Mouse (Mus musculus) heart, embryonic 11.5 days (tissue): Measurements from ENCODE around the gene Lrrc36. TPM values are rescaled to one million over a fixed set of nuclear protein-coding genes. Genes with fewer than 3 reads are reported as not detected.

Experiments
- ATAC-seq: fragments of 200-750 bp; cut with Nextera tagmentation; replicated peaks from 2 replicates; pipeline ENCODE4 v1.8.0; 2017; ENCODE audit warnings: moderate library complexity; ENCODE audit not compliant: insufficient number of reproducible peaks, low FRiP score, low TSS enrichment
- H3K27ac ChIP-seq: fragments of 300-500 bp; sonication (generic); 2 replicates; pipeline ENCODE4 v1.5.1; 2014; ENCODE audit warnings: mild to moderate bottlenecking, low read depth, low read length
- H3K27me3 ChIP-seq: fragments of 300-500 bp; sonication (generic); 2 replicates; pipeline ENCODE4 v1.6.1; 2014; ENCODE audit warnings: mild to moderate bottlenecking, low read length, mixed read lengths; ENCODE audit not compliant: control insufficient read depth, insufficient read depth
- H3K36me3 ChIP-seq: fragments of 300-500 bp; sonication (generic); 2 replicates; pipeline ENCODE4 v1.6.1; 2014; ENCODE audit warnings: mild to moderate bottlenecking, low read length, moderate library complexity, mixed read lengths; ENCODE audit not compliant: control insufficient read depth, insufficient read depth
- H3K4me1 ChIP-seq: fragments of 300-500 bp; sonication (generic); 2 replicates; pipeline ENCODE4 v1.6.1; 2014; ENCODE audit warnings: low read length; ENCODE audit not compliant: control insufficient read depth, insufficient read depth
- H3K4me2 ChIP-seq: fragments of 300-500 bp; sonication (generic); 2 replicates; pipeline ENCODE4 v1.6.1; 2014; ENCODE audit warnings: mild to moderate bottlenecking, moderate library complexity
- H3K4me3 ChIP-seq: fragments of 300-500 bp; sonication (generic); 2 replicates; pipeline ENCODE4 v1.5.1; 2014; ENCODE audit warnings: low read depth, low read length
- H3K9ac ChIP-seq: fragments of 300-500 bp; sonication (generic); 2 replicates; pipeline ENCODE4 v1.6.1; 2014; ENCODE audit warnings: mild to moderate bottlenecking, low read depth, low read length, moderate library complexity
- H3K9me3 ChIP-seq: fragments of 300-500 bp; sonication (generic); replicated peaks from 2 replicates; pipeline ENCODE4 v1.6.1; 2016; ENCODE audit warnings: low read length; ENCODE audit not compliant: control insufficient read depth
- WGBS: fragments of 180-500 bp; shearing (Covaris S2); extraction: QIAGEN DNeasy Blood & Tissue Kit; methylation state at CpG from one replicate; pipeline ENCODE4 v1.1.7; 2014; ENCODE audit not compliant: insufficient replicate concordance; 5-methylcytosine and 5-hydroxymethylcytosine counted together
- polyA plus RNA-seq: library from polyadenylated mRNA; unstranded; fragments of >200 nt; fragmentation: Nextera tagmentation; extraction: Ambion mirVana; gene quantifications from 2 replicates; pipeline ENCODE4 v1.2.1, GENCODE M21; 2014

Gene Lrrc36
- polyA plus RNA-seq, 1 experiment from 2014 or later, result not detected

- peaks cover 5% of the 10 kb centered on the region; the same call in 1 of the 2 replicates for H3K27me3 ChIP-seq
- 71% methylated on average over 6 of the region's 6 CpGs for WGBS
- H3K4me3 ChIP-seq, result no peak overlapping the region
- no peak overlapping the region for H3K9ac ChIP-seq
- no peaks in the 10 kb centered on the region for H3K9me3 ChIP-seq
- peaks cover 7% of the 10 kb centered on the region for H3K4me1 ChIP-seq
- H3K36me3 ChIP-seq, result no peaks in the 10 kb centered on the region
- ATAC-seq, result no peak
- H3K27ac ChIP-seq, result no peak overlapping the region
- H3K4me2 ChIP-seq, result no peak overlapping the region
Observed at GRCm38 (mm10) chr8:105389096-105389495, 24.3 kb upstream of the Lrrc36 start.

DNA sequence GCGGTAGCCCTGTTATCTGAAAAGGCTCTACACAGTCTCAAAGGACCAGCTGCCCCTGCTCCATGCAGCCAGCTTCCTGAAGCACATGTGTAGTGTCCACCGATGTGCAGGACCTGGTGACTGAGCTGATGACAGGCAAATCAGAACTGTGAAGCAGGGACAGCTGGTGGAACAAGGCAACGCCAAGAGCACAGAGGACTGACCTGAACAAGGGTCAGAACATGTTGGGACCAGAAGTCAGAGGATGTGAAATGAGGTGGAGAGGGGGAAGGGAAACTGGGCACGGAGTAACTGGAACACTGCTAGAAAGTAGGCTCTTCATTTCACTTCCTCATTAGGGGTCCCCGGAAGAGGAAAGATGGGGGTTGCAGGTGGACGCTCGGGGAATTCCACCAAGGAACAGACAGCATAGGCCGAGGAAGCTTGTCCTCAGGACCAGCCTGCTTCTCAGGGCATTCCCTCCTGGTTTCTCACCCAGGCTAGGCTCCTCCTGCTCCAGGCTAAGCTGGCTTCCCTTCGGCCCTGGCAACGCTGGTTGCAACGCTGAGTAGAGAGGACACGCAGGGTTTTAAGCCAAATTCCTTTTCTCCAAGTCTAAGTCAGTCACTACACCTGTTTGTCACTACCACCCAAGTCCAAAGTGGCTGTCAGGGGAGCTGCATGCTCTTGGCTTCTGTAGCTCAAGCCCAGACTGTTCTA lies 20.1 kb upstream of the Lrrc36 start:
- 70% methylated on average over 12 of the region's 12 CpGs for WGBS
- Histone ChIP-seq H3K9ac (no peak overlapping the region), H3K9me3 (no peaks in the 10 kb centered on the region), H3K36me3 (no peaks in the 10 kb centered on the region), H3K4me3 (no peak overlapping the region), H3K4me2 (no peak overlapping the region), H3K27me3 (peaks cover 12% of the 10 kb centered on the region), H3K4me1 (no peaks in the 10 kb centered on the region; the same call in 1 of the 2 replicates), H3K27ac (no peak overlapping the region)
- peak; percentile 46 for ATAC-seq

DNA sequence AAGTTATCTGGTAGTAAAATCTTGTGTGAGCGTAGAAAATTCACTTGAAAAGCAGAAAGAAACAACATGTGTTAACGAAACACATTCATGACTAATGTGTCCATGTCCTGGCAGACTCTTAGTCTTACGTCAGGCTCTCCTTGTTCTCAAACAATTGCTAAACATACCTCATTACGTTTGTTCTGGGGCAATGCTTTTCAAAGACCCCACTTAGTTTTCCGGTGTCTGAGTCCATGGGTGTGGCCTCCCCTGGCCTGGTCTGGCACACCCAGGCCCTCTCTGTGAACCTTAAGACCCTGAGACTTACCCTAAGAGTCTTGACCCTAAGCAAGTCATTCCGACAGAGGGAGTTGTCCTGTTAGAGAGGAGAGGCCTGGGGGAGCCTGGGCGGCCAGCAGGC lies 19.5 kb upstream of the Lrrc36 start:
- no peak overlapping the region for H3K27ac ChIP-seq
- WGBS, result 71% methylated on average over 7 of the region's 7 CpGs
- H3K36me3 ChIP-seq, result no peaks in the 10 kb centered on the region
- no peak overlapping the region for H3K9ac ChIP-seq
- ATAC-seq, result no peak
- H3K4me3 ChIP-seq, result no peak overlapping the region
- no peaks in the 10 kb centered on the region for H3K9me3 ChIP-seq
- H3K4me1 ChIP-seq, result no peaks in the 10 kb centered on the region; the same call in 1 of the 2 replicates
- peaks cover 12% of the 10 kb centered on the region for H3K27me3 ChIP-seq
- no peak overlapping the region for H3K4me2 ChIP-seq

GRCm38 (mm10) chr8:105397747-105398146 lies 15.6 kb upstream of the Lrrc36 start:
- peaks cover 7% of the 10 kb centered on the region for H3K27me3 ChIP-seq
- no peak overlapping the region for H3K27ac ChIP-seq
- no peaks in the 10 kb centered on the region for H3K9me3 ChIP-seq
- H3K4me3 ChIP-seq, result no peak overlapping the region
- H3K4me2 ChIP-seq, result no peak overlapping the region
- 36% methylated on average over 3 of the region's 3 CpGs for WGBS
- ATAC-seq, result no peak
- no peaks in the 10 kb centered on the region for H3K4me1 ChIP-seq
- no peaks in the 10 kb centered on the region for H3K36me3 ChIP-seq
- H3K9ac ChIP-seq, result no peak overlapping the region

- WGBS, result 75% methylated on average over 5 of the region's 5 CpGs
- no peak overlapping the region for H3K4me3 ChIP-seq
- no peaks in the 10 kb centered on the region for H3K4me1 ChIP-seq
- no peaks in the 10 kb centered on the region for H3K36me3 ChIP-seq
- ATAC-seq, result no peak
- H3K9ac ChIP-seq, result no peak overlapping the region
- H3K27me3 ChIP-seq, result peaks cover 3% of the 10 kb centered on the region
- H3K4me2 ChIP-seq, result no peak overlapping the region
- no peak overlapping the region for H3K27ac ChIP-seq
- H3K9me3 ChIP-seq, result no peaks in the 10 kb centered on the region
Observed at GRCm38 (mm10) chr8:105400016-105400415, 13.4 kb upstream of the Lrrc36 start.

GRCm38 (mm10) chr8:105403467-105403866 lies 9.9 kb upstream of the Lrrc36 start:
- ATAC-seq, result no peak
- no peak overlapping the region for H3K4me3 ChIP-seq
- 85% methylated on average over 8 of the region's 8 CpGs for WGBS
- no peak overlapping the region for H3K27ac ChIP-seq
- H3K36me3 ChIP-seq, result no peaks in the 10 kb centered on the region
- H3K9ac ChIP-seq, result no peak overlapping the region
- no peaks in the 10 kb centered on the region for H3K9me3 ChIP-seq
- H3K4me1 ChIP-seq, result no peaks in the 10 kb centered on the region
- no peaks in the 10 kb centered on the region; the same call in 1 of the 2 replicates for H3K27me3 ChIP-seq
- no peak overlapping the region for H3K4me2 ChIP-seq

DNA sequence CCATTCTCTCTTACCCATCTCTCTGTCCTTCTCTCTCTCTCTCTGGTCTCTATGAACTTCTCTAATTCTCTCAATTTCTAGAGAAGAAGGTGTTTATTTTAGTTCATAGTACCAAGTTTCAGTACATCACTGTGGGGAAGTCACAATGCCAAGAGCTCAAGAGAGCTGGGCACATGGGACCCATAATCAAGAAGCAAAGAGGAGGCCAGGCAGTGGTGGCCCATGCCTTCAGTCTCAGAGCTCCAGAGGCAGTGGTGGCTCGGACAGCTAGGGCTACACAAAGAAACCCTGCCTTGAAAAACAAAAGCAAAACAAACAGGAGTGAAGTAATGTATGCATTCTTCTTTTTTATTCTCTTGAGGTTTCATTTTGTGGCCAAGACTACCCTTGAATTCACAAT lies 8.9 kb upstream of the Lrrc36 start:
- 55% methylated on average over 1 of the region's 1 CpGs for WGBS
- Histone ChIP-seq H3K27me3 (no peaks in the 10 kb centered on the region; the same call in 1 of the 2 replicates), H3K36me3 (no peaks in the 10 kb centered on the region), H3K4me3 (no peak overlapping the region), H3K4me1 (no peaks in the 10 kb centered on the region), H3K9me3 (no peaks in the 10 kb centered on the region), H3K27ac (no peak overlapping the region), H3K4me2 (no peak overlapping the region), H3K9ac (no peak overlapping the region)
- no peak for ATAC-seq

DNA sequence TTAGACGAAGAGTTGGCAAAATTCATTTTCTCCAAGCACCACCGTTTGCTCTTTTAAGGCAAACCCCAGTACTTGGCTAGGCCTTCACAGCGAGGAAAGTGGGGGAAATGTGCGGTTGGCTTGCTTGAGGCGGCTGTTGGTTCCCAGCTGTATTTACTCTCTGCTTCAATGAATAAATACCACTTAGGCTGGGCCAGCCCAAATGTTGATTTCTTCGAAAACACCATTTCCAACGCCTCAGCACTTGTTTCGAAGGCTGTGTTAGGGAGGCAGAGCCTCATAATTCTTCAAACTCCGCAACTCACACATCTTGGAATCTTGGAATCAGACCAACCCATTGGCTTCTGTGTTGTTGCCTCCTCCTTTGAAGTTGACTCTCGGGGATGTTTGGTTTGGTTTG lies 7.0 kb upstream of the Lrrc36 start:
- H3K4me1 ChIP-seq, result no peaks in the 10 kb centered on the region
- no peak overlapping the region for H3K4me2 ChIP-seq
- no peaks in the 10 kb centered on the region for H3K27me3 ChIP-seq
- no peak overlapping the region for H3K9ac ChIP-seq
- no peaks in the 10 kb centered on the region for H3K9me3 ChIP-seq
- H3K4me3 ChIP-seq, result no peak overlapping the region
- 75% methylated on average over 10 of the region's 10 CpGs for WGBS
- ATAC-seq, result no peak
- no peak overlapping the region for H3K27ac ChIP-seq
- no peaks in the 10 kb centered on the region for H3K36me3 ChIP-seq

- Histone ChIP-seq H3K27me3 (peaks cover 10% of the 10 kb centered on the region), H3K4me2 (no peak overlapping the region), H3K36me3 (no peaks in the 10 kb centered on the region), H3K27ac (no peak overlapping the region), H3K4me3 (no peak overlapping the region), H3K9me3 (no peaks in the 10 kb centered on the region), H3K9ac (no peak overlapping the region), H3K4me1 (peaks cover 2% of the 10 kb centered on the region)
- 61% methylated on average over 7 of the region's 7 CpGs for WGBS
- no peak for ATAC-seq
Observed at GRCm38 (mm10) chr8:105408331-105408730, 5.0 kb upstream of the Lrrc36 start.
